Mouse (Mus musculus): ENCODE measurements around the gene Nfkbil1.

Gene Nfkbil1

DNA sequence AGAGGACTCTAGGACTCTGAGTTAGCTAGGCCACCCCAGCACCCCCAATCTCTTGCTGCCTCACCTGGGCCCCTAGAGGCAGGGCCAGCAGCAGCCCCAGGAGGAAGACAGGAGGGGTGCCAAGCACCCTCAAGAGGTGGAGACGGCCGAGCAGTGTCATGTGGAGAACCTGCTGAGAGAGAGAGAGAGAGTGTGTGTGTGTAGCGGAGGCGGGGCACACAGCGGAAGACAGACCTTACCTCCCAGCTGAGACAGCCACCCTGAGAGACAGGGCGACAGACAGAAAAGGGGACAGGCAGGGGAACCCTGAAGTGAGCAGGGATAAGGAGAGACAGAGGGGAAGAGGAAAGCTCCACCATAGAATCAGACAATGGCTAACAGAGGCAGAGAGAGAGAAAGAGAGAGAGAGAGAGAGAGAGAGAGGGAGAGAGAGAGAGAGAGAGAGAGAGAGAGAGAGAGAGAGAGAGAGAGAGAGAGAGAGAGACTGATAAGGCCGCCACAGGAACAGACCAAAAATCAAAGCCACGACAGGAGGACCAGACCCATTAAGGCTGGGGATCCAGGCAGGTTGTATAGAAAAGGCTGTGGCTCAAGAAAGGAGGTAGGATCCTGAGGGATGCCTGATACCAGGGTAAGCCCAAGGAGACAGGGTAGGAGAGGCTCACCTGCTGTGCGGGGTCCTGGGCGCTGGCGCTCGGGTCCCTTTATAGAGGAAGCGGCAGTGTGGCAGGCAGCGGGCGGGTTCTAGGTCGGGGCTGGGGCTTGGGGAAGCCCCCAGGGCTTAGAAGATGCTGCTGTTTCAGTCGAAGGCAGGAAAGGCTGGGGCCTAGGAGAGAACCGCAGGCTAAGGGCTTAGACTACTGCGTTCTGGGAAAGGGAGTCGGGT is 30.9 kb downstream of the Nfkbil1 start, which contains the start of gene Lta:
Gene Lta, minus strand, starts transcription at position 858 of the 886 bp plus-strand sequence.
- DNase-seq (ENCODE audit: low read depth, low spot score): no peak

- no peak for DNase-seq (ENCODE audit: low read depth, low spot score)
Observed at GRCm38 (mm10) chr17:35202442-35202841, 33.1 kb downstream of the Nfkbil1 start.

GRCm38 (mm10) chr17:35201787-35202186 is 33.8 kb downstream of the Nfkbil1 start, which contains the start of gene Tnf:
Gene Tnf (minus strand): TSS chr17:35202007.
- no peak for DNase-seq (ENCODE audit: low read depth, low spot score)

DNA sequence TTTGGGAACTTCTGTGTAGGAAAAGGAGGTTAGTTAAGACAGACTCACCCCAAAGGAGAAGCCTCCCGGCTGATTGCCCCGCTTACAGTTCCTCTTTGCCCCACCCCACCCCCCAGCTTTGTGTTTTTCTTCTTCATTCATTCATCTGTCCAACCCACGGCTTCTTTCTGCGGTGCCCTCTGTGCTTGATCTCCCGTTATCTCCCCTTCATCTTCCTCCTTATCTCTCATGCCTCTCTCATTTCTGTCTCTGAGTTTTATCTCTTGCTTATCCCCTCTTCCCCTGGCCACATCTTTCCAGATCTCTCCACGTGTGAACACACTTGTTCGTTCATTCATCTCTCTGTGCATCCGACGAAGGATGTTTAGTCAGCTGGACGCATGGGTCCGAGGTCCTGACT is 34.5 kb downstream of the Nfkbil1 start:
- no peak for DNase-seq (ENCODE audit: low read depth, low spot score)

DNA sequence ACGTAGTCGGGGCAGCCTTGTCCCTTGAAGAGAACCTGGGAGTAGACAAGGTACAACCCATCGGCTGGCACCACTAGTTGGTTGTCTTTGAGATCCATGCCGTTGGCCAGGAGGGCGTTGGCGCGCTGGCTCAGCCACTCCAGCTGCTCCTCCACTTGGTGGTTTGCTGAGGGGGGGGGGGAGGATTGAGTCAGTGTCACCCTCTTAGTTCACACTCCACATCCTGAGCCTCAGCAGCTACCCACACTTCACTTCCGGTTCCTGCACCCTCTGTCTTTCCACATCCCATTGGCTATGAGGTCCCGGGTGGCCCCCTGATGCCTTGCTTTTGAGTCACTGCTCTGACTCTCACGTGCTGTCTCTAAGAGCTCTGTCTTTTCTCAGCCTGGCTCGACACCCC is 35.2 kb downstream of the Nfkbil1 start:
- no peak for DNase-seq (ENCODE audit: low read depth, low spot score)

- no peak for DNase-seq (ENCODE audit: low read depth, low spot score)
Observed at GRCm38 (mm10) chr17:35198946-35199345, 36.6 kb downstream of the Nfkbil1 start.

DNA sequence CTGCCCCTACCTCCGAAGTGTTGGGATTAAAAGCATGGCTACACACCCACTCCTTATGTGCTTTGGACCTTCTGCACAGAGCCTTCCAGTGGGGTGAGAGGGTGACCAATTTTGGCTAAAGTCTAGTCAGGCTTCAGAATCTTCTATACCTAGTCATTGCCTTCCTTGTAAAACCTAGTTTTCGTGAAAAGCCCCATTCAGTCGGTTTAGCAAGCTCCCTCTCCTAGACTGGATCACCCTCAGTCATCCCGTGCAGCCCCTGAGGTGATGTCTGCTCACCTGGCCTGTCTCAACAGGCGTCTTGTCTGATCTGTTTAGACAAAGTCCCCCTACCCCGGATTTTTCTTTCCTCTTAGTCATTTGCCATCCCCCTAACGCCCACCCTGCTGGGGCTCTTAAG is 37.6 kb downstream of the Nfkbil1 start:
- DNase-seq (ENCODE audit: low read depth, low spot score): no peak

- no peak for DNase-seq (ENCODE audit: low read depth, low spot score)
Observed at GRCm38 (mm10) chr17:35197126-35197525, 38.5 kb downstream of the Nfkbil1 start.

DNA sequence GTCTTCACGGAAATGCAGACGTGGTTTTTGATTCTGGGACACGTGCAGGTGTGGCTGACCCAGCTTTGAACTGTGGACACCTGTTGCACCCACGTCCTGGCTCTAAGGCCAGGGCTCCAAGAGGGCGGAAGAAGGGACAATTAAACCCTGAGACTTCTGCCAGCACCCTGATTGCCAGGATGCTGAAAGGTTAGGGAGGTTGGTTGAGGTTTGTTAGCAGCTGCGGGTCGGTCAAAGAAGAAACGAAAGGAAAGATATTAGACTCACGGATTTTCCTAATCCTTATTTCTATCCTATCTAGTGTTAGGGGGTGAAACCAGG is 39.3 kb downstream of the Nfkbil1 start:
- DNase-seq (ENCODE audit: low read depth, low spot score): no peak

- peak; percentile 69 for DNase-seq (ENCODE audit: low read depth, low spot score)
Observed at GRCm38 (mm10) chr17:35195631-35196320, 39.8 kb downstream of the Nfkbil1 start.

DNA sequence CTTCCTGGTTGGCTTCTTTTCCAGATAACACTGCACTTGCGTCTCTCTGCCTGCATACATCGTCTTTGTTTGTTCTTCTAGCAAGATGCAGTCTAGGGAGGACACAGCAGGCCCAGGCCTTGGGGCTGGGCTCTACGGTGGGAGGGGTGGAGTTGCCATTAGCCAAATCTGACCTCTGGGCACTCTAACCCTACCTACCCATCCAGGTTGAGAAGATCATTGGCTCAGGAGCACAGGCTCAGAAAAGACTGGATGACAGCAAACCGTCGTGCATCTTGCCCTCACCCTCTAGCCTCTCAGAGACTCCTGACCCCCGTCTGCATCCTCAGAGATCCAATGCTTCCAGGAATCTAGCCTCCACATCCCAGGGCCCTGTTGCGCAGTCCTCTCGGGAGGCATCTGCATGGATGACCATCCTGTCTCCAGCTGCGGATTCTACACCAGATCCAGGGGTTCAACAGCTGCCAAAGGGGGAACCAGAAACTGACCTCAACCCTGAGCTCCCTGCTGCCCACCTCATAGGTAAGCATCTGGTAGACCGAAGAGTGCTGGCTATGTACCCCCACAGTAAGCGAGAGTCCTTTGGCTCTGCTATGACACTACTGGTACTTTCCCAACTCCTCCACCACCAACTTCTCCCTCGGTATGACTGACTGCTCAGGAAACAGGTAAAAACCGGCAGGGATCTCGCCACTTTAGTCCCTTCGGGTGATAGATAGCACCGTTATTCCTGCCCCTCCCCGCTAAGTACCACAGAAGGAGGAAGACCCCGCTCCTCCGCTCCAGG is 40.6 kb downstream of the Nfkbil1 start:
- no peak for DNase-seq (ENCODE audit: low read depth, low spot score)

- no peak for DNase-seq (ENCODE audit: low read depth, low spot score)
Observed at GRCm38 (mm10) chr17:35193881-35194843, 41.4 kb downstream of the Nfkbil1 start, which contains the start of gene Ltb. Gene Ltb (plus strand): TSS chr17:35194439.

DNA sequence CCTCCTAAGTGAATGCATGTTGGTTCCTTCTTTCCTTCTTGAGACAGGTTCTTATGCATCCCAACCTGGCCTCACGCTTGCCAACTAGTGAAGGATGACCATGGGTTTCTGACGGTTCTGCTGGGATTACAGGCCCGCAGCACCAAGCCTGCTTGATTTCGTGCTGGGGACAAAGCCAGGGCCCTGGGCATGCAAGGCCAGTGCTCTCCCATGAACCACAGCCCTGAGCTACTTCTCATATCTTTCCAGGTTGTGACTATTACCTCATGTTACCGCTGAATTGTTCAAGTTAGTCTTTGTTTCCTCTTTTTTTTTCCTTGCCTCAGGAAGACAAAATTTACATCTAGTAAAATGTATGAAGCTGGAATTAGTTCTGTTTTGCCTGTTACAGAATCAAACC is 42.7 kb downstream of the Nfkbil1 start:
- no peak for DNase-seq (ENCODE audit: low read depth, low spot score)

DNA sequence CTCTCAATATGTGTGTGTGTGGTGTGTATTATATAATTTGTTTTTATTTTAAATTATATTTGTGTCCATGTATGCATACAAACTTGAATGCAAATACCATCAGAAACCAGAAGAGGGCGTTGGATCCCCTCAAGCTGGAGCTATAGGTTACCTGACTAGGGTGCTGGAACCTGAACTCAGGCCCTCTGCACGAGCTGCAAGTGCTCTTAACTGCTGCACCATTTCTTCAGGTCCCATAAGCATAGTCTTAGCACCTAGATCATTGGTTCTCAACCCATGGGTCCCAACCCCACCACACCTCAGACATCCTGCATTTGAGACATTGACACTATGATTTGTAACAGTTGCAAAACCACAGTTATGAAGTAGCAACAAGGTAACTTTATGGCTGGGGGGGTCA is 43.9 kb downstream of the Nfkbil1 start:
- DNase-seq (ENCODE audit: low read depth, low spot score): no peak

DNA sequence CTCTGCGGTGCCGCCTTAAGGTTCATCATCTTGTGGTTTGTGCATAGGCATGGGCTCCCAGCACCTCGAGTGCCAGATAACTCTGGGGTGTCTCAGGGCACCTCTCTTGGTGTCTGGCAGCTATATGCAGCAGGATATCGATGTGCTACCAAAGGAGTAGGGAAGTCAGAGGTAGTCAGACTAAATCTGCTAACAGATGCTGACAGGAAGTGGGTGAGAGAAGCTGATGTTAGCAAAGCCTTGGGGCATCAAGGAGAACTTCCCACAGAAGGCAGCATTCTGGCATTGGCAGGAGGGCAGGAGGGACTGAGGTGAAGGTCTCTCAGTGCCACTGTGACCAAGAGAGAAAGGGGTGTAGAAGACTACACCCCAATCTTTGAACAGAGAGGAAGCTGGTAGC is 45.5 kb downstream of the Nfkbil1 start:
- DNase-seq (ENCODE audit: low read depth, low spot score): no peak

DNA sequence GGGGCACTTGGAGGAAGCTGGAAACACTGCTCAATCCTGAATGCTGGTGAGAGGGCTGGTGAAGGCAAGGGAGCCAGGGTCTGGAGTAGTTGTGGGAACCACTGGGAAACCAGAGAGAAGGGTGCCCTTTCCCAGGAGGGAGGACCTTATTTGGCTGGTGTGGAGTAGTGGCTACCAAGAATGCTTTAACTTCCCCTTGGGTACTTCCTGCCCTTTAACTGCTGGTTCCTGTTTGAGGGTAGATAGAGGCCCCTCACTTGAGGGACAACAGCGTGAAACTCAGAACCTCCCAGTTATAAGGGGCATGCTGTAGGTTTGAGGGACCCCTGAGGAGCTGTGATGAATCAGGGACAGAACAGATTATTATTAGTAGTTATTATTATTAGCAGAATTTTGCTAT is 46.4 kb downstream of the Nfkbil1 start:
- DNase-seq (ENCODE audit: low read depth, low spot score): no peak

GRCm38 (mm10) chr17:35187959-35188610 is 47.5 kb downstream of the Nfkbil1 start, which contains the start of gene Lst1:
Gene Lst1 (minus strand): TSS chr17:35188439.
- DNase-seq (ENCODE audit: low read depth, low spot score): no peak

GRCm38 (mm10) chr17:35187345-35187744 is 48.2 kb downstream of the Nfkbil1 start:
- DNase-seq (ENCODE audit: low read depth, low spot score): no peak

GRCm38 (mm10) chr17:35186681-35187080 is 48.9 kb downstream of the Nfkbil1 start:
- DNase-seq (ENCODE audit: low read depth, low spot score): peak; percentile 61

All from forelimb bud, embryonic 11.5 days (tissue).